Mouse (Mus musculus): Measurements from ENCODE around the gene Gm45711. TPM values are rescaled to one million over a fixed set of nuclear protein-coding genes. Genes with fewer than 3 reads are reported as not detected.

Gene Gm45711
- not detected in 2 replicates for polyA plus RNA-seq (2021; fragmentation: Nextera tagmentation)
- long read RNA-seq, experiment 1: 0 reads
- long read RNA-seq, experiment 2: 0 reads

DNA sequence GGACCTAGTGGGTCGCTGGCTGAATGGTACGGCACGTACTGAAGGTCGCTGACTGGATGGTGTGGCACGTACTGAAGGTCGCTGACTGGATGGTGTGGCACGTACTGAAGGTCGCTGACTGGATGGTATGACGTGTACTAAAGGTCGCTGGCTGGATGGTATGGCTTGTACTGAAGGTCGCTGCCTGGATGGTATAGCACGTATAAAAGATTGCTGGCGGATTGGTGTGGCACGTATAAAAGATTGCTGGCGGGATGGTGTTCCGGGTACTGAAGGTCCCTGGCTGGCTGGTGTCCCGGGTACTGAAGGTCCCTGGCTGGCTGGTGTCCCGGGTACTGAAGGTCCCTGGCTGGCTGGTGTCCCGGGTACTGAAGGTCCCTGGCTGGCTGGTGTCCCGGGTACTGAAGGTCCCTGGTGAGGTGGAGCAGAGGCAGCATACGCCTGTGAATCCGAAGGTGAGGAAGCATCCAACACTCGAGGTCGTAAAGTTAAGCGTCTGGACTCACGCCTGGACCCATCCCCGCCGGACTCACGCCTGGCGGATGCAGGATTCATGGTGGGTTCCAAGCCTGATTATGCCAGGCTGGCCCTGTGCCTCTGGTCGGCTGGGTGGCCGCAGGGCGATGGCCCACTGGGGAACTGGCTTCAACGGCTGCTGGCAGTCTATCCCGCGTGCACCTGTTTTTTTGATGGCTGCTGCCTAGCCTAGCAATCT, at the start of gene Gm45711, which contains the start of gene Cmtm1:
Gene Gm45711 (minus strand): TSS at position 641 of the 715 bp plus-strand sequence.
Gene Cmtm1 (minus strand): TSS at position 705 of the 715 bp plus-strand sequence.

GRCm38 (mm10) chr8:104339229-104339982, 29.5 kb upstream of the Gm45711 start, which contains the start of gene Cmtm3:
Gene Cmtm3, plus strand, starts transcription at chr8:104339410.

DNA sequence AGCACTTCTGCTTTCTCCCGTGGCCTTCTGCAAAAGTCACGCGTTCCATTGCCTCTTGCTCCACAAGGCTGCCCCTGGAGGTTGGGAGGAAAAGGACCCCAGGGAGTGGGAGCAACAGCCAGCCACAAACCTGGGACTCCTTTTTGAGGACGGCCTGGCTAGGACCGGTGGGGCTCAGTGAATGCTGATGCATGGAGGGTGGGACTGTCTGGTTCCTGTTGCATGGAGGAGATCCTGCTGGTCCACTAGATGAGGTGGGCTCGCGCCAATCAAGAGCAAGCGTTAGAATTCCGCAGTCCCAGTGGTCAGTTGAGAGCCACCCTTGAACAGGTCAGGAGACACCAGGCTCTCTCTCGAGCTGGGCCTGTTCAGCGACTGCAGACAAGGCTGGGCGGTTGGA, 12.0 kb upstream of the Gm45711 start, which contains the start of gene Cmtm2b:
Gene Cmtm2b (plus strand): TSS at position 301 of the 400 bp plus-strand sequence.

DNA sequence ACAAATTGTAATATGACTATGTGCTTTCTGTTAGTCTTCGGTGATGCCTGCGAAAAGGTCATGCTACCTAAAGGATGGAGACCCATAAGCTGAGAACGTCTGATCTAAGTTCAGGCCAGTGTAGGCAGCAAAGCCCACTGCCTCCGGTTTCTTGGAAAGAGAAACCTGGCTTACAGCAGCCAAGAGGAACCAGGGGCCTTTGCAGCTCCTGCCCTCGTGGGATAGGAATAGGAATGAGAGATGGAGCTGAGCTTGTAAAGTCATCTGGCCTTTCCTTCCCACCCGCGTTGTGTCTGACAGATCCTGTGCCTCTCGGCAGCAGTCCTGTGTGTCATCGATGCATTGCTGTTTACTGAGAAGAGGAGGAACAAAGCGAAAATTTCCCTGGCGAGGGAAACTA, 11.4 kb upstream of the Gm45711 start, which contains the start of gene Gm11020:
Gene Gm11020 (plus strand): TSS at position 301 of the 400 bp plus-strand sequence.

GRCm38 (mm10) chr8:104293081-104293480, 16.8 kb downstream of the Gm45711 start, which contains the start of gene Cmtm2a:
Gene Cmtm2a, minus strand, starts transcription at chr8:104293181.

GRCm38 (mm10) chr8:104250439-104251367, 59.2 kb downstream of the Gm45711 start, which contains the start of gene Cklf:
Gene Cklf, plus strand, starts transcription at chr8:104250861.

DNA sequence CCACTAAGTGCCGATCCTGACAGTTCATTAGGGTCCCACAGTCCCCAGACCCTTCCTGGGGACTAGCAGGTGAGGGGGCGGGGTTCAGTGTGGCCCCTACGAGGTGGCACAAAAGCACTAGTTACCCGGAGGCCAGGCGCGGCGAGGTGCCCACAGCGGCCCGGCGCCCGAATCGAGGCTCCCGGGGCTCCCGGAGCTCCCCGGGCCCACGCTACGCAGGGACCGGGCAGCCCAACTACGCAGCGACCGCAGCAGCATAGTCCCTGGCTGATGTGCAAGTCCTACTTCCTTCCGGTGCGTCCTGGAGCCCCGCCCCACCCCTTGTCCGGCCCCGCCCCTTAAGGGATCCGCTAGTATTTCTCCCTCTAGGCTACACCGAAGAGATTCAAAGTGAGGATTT, 61.6 kb downstream of the Gm45711 start, which contains the start of gene Tk2:
Gene Tk2 (minus strand): TSS at position 283 of the 400 bp plus-strand sequence.

Other genes starting within 250 kb of the Gm45711 start
- gene Cdh5, start 208.5 kb downstream of the Gm45711 start, polyA plus RNA-seq (2021; fragmentation: Nextera tagmentation): 0.97 and 0.99 TPM in 2 replicates
- gene Bean1, start 139.6 kb downstream of the Gm45711 start, polyA plus RNA-seq (2021; fragmentation: Nextera tagmentation): 0.93 and 1.2 TPM in 2 replicates
- 20.5 and 21.0 TPM in 2 replicates for gene Tk2, start 61.5 kb downstream of the Gm45711 start, polyA plus RNA-seq (2021; fragmentation: Nextera tagmentation)
- 5.9 and 8.5 TPM in 2 replicates for gene Cklf, start 59.2 kb downstream of the Gm45711 start, polyA plus RNA-seq (2021; fragmentation: Nextera tagmentation)
- gene Cmtm2a, start 16.9 kb downstream of the Gm45711 start, polyA plus RNA-seq (2021; fragmentation: Nextera tagmentation): not detected in 2 replicates
- gene Cmtm1, start 64 bp upstream of the Gm45711 start, polyA plus RNA-seq (2021; fragmentation: Nextera tagmentation): not detected in 2 replicates
- gene Gm11020, start 11.5 kb upstream of the Gm45711 start, polyA plus RNA-seq (2021; fragmentation: Nextera tagmentation): not detected in 2 replicates
- not detected in 2 replicates for gene Cmtm2b, start 12.1 kb upstream of the Gm45711 start, polyA plus RNA-seq (2021; fragmentation: Nextera tagmentation)
- 12.1 and 16.2 TPM in 2 replicates for gene Cmtm3, start 29.3 kb upstream of the Gm45711 start, polyA plus RNA-seq (2021; fragmentation: Nextera tagmentation)
- 8.1 and 8.3 TPM in 2 replicates for gene Cmtm4, start 85.7 kb upstream of the Gm45711 start, polyA plus RNA-seq (2021; fragmentation: Nextera tagmentation)
- gene Dync1li2, start 133.0 kb upstream of the Gm45711 start, polyA plus RNA-seq (2021; fragmentation: Nextera tagmentation): 20.1 and 27.9 TPM in 2 replicates
- gene Terb1, start 199.8 kb upstream of the Gm45711 start, polyA plus RNA-seq (2021; fragmentation: Nextera tagmentation): 0.13 and 0.15 TPM in 2 replicates
- 72.0 and 72.3 TPM in 2 replicates for gene Nae1, start 224.6 kb upstream of the Gm45711 start, polyA plus RNA-seq (2021; fragmentation: Nextera tagmentation)
- gene Car7, start 224.6 kb upstream of the Gm45711 start, polyA plus RNA-seq (2021; fragmentation: Nextera tagmentation): 22.2 and 25.6 TPM in 2 replicates

Measured in layer of hippocampus, adult 6 months (tissue).